Mouse (Mus musculus) adrenal gland, adult (tissue): ENCODE measurements at regions not wholly inside any gene's neighbourhood (a gene's known extent, or its start where the extent isn't known, plus 50 kb on each side); places are given as distances from the start of the nearest gene placed in this dataset.

ENCODE experiments used
- DNase-seq, 2 experiments: peaks; one replicate each; pipeline ENCODE4 v3.0.0; 2022 to 2023; ENCODE audit warnings: low spot score in 1 of 2; ENCODE audit not compliant: inconsistent age in 2 of 2

DNA sequence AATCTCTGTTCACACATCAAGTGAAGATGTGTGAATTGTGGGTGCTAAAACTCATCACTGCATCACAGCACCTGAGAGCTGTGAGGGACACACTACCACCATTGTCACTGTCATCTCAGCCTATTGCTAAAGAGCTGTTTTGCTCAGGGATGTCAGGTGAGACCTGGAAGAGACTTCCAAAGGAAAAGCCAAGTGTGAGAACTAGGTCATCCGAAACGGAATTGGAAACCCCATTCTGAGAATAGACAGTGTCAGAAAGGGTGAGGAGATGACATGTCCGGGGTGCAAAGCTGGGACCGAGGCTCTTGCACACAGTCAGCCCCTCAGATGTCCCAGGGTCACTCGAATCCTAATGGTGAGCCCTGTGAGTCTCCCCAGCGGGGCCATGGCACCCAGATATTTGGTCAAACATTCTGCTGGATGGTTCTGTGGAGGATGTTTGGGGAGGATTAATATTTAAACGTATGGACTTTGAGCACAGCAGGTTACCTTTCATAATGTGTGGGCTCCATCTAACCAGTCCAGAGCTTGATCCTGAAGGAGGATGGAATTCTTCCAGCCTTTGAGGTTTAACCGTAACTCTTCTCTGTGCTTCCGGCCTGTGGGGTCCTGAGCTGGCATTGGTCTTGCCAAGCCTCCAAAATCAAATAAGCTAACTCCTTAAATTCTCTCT, 150.3 kb downstream of the Rpl14 start:
- no peak for DNase-seq

DNA sequence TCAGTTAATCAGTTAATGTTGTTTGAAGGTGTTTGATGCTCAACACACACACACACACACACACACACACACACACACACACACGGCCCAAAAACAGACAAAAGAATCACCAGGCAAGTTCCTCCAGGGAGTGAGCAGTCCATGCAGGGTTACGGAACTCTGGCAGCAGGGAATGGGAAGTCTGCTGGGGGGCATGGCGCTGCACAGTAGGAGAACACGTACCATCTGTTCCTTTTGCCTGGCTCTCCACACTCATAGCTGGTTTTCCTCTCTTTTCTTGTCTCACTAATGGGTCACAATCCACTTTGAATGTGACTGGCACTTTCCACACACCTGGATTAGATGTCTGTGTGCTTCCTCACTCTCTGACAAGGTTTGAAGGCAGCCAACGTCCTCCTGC, 151.8 kb downstream of the Rpl14 start:
- no peak for DNase-seq

DNA sequence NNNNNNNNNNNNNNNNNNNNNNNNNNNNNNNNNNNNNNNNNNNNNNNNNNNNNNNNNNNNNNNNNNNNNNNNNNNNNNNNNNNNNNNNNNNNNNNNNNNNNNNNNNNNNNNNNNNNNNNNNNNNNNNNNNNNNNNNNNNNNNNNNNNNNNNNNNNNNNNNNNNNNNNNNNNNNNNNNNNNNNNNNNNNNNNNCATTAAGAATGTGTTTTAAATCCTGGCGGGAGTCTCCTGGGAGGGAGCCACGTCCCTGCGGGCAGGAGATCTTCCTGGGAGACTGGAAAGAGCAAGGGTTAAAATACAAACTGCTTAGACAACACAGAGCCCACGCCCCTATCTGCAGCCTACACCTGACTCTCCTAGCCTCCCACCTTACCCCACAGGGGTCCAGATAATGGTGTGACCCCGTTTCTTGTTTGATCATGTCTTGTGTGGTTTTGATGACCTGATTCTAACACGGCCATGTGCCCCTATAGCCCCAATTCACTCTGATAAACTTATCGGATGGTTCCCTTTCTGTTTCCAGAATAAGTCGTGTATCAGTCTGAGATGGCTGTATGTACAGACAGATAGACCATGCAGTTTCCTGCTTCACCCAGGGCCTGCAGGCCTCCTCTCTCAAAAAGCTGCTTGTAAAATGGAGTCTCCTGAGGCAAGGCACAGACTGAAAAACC, 160.8 kb downstream of the Rpl14 start:
- no peak for DNase-seq

DNA sequence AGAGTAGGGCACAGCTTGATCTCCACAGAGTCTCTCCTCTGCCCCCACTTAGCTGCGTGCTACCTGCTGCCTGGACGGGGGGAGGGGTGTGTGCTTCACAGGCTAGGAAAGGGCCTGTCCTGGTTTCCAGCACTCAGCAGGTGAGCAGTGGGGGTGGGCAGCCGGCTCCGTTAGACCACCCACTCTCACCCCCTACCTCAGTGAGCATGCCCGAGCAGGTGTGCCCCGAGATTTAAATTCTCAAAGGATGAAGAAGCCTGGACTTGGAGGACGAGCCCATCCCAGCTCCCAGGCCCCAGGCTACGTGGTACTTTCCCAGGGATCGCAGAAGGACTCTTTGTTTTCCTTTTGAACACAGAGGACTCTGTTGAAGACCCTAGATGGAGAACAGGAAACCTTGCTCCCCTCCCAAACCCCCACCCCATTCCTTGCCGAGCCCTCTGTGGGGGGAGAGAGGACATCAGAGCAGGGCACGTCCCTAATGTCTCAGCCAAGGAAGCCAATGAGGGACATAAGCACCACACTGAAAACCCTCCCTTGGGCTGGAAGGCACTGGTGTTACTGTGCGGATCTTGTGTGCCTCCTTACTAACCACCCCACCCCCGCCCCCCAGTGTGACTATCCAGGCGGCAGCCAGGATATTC, 161.5 kb downstream of the Rpl14 start:
- DNase-seq, result no peak

DNA sequence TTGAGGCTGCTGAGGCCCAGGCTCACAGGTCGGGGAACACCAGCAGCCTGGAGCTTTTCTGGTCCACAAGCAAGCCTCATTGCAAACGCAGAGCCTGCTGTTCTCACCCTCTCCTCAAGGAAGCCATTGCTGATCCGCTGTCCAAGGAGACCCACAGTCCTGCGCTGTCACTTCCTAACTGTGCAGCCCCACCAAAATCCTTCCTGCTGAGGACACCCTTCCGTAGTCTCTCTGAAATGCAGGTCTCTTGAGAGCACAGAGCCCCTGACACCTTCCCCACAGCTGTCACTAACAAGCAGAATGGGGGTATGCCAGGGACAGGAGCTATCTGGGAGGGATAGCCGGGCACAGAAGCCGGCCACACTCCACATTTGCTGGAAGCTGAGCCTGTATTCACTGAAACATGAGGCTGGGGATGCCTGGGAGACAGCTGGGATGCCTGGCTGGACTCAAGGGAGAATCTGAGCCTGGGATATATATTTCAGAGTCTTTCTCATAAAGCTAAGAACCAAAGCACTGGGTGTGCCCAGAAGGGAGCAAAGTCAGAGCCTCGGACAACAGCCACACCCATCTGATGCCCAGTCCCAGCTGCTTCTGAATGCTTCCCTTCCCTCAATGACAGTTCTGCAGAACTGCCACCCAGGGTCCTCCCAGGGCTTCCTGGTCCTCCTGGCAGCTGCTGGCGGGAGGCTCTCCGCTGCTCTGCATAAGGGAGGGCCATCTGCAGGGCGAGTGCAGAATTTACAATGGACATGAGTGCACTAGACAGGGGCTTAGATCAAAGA, 162.6 kb downstream of the Rpl14 start:
- DNase-seq, result peak; percentile 70 to 78

DNA sequence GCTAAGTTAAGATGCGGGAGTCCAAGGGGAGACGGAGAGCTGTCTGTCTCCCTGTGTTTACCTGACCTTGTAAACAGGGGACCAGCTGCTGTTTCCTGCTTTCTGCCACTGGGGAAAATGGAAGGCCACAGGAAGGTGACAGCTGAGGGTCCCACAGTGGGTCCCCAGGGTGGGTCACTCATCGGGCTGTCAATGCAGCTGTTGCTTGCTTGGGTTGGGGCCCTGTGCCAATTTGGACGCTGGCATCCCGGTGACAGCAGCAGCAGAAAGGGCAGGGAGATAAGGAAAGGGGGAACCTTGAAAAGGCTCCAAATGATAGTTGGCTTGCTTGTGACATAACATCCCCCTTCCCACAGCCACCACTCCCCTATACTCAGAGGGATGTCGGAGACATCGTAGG, 164.0 kb downstream of the Rpl14 start:
- DNase-seq, result peak; percentile 87 to 92

DNA sequence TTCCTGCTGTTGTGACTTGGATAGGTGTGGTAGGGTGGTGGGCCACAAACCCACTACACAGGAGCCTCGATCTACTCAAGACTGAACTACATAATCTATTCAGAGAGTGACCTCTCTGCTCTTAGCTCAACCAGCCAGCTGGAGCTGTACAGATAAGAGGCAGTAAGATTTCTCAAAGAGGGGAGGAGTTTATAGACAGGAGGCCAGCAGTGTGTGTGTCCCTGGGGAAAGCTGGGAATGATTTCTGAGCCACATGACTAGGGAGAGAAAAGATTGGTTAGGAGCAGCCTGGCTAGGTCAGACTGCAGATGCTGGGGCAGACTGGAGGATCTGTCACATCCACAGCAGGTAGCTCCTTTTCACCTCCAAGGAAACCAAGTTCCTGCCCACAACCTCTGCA, 166.7 kb downstream of the Rpl14 start:
- peak; percentile 38 to 73 for DNase-seq

DNA sequence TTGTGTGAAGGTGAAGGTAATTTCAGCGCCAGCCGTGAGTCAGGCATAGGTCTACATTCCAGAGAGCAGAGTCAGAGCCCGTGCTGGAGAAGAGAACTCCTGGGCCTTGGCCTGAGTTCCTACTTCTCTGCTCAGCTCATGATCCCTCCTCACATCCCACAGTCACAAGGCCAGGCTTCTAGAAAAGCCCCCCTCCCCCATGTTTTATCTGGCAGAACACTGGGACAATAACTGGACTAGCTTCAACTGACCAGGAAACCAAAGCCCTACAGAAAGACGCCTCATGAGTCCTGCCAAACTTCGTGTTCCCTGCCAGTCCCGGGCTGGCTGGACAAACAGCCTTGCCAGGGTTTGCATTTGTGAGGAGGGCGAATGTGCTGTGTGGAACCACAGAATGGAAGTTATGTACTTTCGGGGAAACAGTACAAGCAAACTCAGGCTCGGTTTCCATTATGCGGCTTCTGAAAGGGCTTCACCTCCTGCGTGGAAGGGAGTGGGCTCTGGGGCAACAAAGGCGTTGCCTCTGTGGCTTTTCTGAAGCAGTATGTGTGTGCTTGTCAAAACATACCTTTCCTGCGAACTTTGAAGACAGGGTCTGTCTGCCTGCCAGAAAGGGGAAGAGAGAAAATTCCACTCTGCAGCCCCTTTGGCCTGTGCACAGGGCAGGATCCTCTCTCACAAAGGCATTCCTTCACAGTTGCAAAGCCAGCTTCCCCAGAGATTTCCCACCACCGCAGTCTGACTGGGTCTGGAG, 168.1 kb downstream of the Rpl14 start:
- peak; percentile 88 to 95 for DNase-seq

DNA sequence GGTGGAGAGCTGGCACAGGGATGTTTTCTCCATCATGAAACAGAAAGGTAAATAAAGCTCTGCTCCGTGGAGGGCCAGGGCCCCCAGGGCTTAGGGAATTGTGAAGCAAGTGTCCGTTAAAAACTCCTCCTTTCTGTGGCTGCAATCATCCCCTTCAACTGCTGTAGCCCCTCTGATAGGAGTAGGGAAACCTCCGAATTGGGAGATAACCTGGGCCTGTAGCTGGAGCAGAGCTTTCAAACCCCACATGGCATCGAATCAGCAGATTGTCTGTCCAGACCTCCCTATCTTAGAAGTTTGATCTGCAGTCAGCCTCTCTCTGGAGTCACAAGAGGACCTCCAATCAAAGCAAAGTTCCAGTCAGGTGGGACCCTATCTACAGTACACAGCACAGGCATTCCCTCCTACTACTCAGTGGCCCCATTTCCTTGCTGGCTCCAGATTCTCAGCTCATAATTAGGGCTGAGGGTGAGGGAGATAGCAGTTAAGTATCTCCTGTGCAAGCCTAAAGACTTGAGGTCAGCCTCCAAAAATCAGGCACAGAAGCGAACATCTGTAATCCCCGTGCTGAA, 168.8 kb downstream of the Rpl14 start:
- peak in 1 of 2 experiments; percentile 42 for DNase-seq

DNA sequence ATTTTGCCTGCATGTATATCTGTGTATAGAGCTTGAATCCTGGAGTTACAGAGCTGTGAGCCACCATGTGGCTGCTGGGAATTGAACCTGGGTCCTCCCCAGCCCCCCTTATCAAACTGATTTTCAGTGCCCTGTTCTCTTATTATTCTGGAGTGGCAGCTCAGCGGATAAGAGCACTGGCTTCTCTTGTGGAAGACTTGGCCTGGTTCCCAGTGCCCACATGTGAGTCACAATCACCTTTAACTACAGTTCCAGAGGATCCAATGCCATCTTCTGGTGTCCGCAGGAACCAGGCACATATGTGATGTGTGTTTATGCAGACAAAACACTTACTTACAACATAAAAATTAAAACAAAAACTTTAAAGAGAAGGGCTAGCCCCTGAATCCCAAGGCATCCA, 170.3 kb downstream of the Rpl14 start:
- peak; percentile 59 to 73 for DNase-seq

DNA sequence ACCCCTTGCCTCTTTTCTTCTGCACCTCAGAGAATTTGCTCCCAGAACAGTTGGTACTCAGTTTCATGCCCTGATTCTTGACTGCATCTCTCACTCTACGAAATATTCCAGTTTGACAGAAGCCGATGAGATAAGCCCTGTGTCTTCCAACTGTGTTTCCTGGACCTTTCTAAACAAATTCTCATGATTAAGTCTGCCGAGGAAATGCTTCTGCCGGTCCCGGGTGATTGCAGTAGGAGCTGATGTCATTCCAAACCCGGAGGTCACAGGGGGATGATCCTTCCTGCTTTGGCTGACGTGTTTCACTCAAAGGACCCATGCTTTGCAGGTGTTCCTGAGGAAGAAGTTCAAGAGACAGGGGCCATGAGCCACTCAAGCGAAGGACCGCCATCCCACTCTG, 172.2 kb downstream of the Rpl14 start:
- DNase-seq, result peak in 1 of 2 experiments; percentile 54

DNA sequence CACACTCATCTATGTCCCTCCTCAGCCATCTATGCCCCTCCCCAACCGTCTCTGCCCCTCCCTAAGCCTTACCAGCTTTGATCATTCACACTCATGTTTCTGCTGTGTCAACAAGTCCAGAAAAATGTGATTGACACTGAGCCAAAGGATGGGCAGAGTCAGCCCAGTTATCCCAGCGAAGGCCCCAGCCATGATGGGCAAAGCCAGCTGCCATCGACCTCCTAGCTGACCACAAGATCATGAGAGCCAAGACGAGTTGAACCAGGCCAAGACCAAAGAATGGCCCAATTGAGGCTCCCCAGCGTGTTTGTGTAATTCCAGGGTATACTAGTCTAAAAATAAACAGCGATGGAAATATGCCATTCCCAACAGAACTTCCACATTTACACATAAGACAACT, 174.4 kb downstream of the Rpl14 start:
- no peak for DNase-seq

DNA sequence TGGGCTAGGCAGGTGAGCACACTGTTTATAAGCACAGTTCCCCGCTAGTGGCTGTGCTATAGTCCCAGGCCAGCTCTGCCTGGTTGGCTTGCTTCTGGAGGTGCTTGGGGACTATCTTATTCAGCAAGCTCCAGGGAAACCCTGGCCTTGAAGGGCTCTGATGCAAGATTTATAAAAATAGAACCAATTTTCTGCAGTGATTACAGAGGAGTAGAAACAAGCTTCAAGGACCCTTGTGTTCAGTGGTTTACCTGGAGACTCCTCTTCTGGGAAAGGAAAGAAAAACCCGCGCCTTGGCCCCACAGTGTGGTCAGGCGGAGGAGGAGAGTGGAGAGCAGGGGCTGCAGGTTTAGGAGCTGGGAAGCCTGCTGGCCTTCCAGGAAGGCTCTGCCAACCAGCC, 178.2 kb upstream of the Ctnnb1 start:
- peak; percentile 33 to 84 for DNase-seq

DNA sequence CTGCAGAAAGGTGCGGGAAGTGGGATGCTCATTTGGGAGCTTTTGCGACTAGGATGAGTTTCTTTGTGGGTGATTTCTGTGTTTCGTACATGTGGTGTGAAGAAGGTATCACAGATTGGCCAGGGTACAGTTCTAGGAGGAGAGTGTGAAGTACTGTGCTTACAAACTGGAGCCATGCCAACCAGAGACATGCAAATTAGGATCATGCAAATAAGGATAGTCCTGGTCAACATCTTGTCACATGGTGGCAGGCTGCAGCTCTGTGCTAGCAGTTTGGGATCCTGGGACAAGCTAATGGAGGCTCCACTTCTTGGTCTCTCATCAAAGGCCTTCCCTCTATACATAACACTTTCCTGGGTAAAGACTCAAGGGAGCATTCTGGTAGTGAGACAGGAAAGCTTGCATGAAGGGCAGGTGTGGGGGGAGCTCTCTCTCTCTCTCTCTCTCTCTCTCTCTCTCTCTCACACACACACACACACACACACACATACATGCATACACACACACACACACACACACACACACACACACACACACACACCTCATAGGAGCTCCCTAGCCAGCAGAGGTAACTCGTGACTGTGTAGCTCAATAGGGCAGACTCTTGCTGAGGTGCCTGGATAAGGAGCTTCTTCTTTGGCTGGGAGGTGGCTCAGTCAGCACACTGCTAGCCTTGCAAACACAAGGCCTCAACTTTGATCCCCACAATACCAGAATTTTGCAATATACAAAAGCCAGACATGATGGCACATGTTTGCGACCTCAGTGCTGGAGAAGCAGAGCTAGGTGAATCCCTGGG, 177.1 kb upstream of the Ctnnb1 start:
- peak in 1 of 2 experiments; percentile 29 for DNase-seq

DNA sequence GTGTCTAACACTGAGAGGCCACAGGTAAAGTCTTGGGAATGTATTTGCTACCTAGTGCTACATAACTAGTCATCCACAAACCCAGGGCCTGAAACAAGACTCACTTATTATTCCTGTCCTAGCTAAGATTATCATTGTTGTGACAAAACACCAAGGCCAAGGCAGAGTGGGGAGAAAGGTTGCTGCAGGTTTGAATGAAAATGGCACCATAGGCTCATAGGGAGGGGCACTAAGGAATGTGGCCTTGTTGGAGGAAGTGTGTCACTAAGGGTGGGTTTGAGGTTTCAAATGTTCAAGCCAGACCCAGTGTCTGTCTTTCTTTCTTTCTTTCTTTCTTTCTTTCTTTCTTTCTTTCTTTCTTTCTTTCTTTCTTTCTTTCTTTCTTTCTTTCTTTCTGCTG, 174.9 kb upstream of the Ctnnb1 start:
- DNase-seq, result no peak

DNA sequence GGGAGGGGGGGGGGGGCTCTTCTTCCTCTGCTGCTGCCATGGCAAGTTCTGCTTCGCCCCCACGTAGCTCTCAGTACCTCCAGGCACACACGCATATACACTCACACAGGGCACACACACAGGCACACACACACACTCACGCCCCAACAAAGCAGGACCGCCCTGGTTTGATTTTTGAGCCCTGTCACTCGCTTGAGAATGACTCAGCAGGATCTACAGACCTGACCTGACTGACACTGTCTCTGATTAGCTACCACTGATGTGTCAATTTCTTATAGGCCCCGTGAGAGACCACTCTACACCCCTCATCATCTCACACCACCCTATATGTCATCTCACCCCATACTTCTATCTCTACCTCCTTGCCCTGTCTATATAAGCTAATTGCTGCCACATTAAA, 173.5 kb upstream of the Ctnnb1 start:
- no peak for DNase-seq

DNA sequence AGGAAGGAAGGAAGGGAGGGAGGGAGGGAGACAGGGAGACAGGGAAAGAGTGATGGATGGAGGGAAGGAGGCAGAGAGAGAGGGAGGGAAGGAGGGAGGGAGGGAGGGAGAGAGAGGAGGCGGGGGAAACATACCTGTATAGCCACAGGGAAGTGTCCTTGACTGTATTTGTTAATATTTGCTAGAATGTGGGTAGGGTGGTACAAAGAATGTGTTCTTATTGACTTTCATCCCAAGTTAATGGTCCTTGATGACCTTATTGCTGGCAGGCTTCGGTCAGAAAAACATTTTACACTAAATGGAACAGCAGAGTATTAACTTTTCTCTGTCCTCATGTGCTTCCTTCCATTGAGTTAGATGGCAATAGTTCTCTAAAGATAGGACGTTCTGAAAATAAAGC, 171.0 kb upstream of the Ctnnb1 start:
- DNase-seq, result no peak

DNA sequence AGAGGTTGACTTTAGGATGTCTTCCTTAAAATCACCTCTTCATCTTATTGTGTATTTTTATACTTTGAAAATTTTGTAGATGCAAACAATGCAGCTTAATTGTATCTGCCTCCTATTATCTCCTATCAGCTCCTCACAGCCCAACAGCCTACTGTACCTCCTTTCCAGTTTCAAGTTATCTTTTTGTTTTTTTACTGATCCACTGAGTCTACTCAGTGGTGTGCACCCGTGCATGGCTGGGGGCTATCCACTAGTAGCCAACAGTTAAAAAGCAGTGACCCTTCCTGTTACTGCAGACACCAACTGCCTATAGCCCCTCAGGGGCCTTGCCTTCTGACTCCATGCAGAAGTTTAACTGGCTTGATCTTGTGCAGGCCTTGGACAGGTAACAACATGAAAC, 170.4 kb upstream of the Ctnnb1 start:
- DNase-seq, result no peak

DNA sequence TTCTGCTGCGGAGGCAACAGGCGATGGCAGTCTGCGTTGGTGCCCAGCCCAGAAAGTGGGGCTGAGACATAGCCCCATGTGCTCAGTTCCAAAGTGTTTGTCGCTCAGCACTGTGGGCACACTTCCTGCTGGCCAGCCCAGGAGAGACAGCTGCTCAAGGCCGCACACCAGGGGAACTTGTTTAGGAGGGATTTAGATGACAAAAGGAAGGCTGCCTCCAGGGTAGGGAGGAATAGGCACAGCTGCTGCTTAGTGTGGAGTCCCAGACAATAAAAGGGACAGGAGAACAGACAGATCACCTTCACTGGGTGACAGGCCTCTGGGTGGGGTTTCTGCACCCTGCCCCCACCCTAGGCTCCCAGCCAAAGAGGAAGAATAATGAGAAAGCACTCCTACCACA, 169.2 kb upstream of the Ctnnb1 start:
- peak; percentile 59 to 66 for DNase-seq

DNA sequence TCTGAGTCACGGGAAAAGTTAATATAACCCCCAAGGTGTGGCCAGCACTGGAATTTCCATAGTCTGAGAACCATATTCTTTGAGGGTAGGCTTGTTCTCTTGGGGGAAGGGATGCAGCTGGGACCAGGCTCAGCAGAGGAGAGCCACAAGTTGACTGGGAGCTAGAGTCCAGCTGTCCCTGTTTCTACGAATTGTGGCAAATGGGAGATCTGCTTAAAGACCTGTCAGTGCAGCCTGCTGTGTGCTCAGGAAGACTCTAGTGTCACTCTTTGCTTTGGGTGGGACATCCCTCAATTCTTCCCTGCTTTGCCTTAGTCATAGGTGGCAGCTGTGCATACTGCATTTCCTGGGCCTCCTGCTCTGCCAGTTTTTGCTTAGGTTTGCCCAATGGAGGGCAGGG, 165.2 kb upstream of the Ctnnb1 start:
- DNase-seq, result no peak
